Mouse (Mus musculus): ENCODE data around the gene Dgcr2.

GRCm38 (mm10) chr16:17802456-17802838 lies 95.9 kb downstream of the Dgcr2 start:
- TF ChIP-seq HCFC1 (IDR thresholded peaks at IDR 0.05; ENCODE audit: borderline replicate concordance, insufficient read depth, low read length), result no peak
- TF ChIP-seq ZC3H11A (IDR thresholded peaks at IDR 0.05; ENCODE audit: borderline replicate concordance, low read depth, low read length), result no peak
